1 mouse cellular context compared by ENCODE assay signal in genomic region chr9:59638372-59638771, GRCm38 (mm10).
A peak's percentile ranks its signal among the peaks of the same experiment; 100 is the strongest.
TF ChIP-seq lines count a peak whose summit lies in the region.

No protein-coding gene starts in this region.

TF ChIP-seq in MEL, 35 proteins besides CTCF, POLR2A, EP300 and RAD21:
- TF ChIP-seq BHLHE40 (IDR thresholded peaks at IDR 0.05; ENCODE audit: borderline replicate concordance, low read depth, low read length) (peak; percentile 91), USF1 (IDR thresholded peaks at IDR 0.05; ENCODE audit: low read depth, low read length) (no peak), GATA1 (IDR thresholded peaks at IDR 0.05; ENCODE audit: low read depth, low read length) (peak; percentile 96), SMC3 (IDR thresholded peaks at IDR 0.05; ENCODE audit: low read depth, low read length) (no peak), TAL1 (IDR thresholded peaks at IDR 0.05; ENCODE audit: low read length) (peak; percentile 84), ETS1 (IDR thresholded peaks at IDR 0.05; ENCODE audit: low read depth, low read length) (peak; percentile 81), RCOR1 (IDR thresholded peaks at IDR 0.05; ENCODE audit: low read depth, low read length) (peak; percentile 97), SIN3A (IDR thresholded peaks at IDR 0.05; ENCODE audit: low read length) (peak; percentile 61), USF2 (IDR thresholded peaks at IDR 0.05; ENCODE audit: borderline replicate concordance in 1 of 2, insufficient read depth in 1 of 2, low read depth in 1 of 2, low read length in 2 of 2) (no peak), TCF12 (IDR thresholded peaks at IDR 0.05; ENCODE audit: low read depth, low read length) (peak; percentile 95), MYC (IDR thresholded peaks at IDR 0.05; ENCODE audit: low read depth, low read length) (0 out of 2 replicates have a peak, but pooled peaks have one; percentile 65), MAFK (IDR thresholded peaks at IDR 0.05; ENCODE audit: borderline replicate concordance, low read depth, low read length) (peak; percentile 36; the same call in 1 of the 2 replicates), MXI1 (IDR thresholded peaks at IDR 0.05; ENCODE audit: low read depth, low read length) (no peak)
